Mouse (Mus musculus) embryonic fibroblast, embryonic 13.5 days (primary cell): ENCODE measurements around the gene Sh3bp5. TPM values are rescaled to one million over a fixed set of nuclear protein-coding genes. Genes with fewer than 3 reads are reported as not detected.

Source experiments
- H3K27ac ChIP-seq: 2 replicates; pipeline ENCODE4 v1.5.1; 2012; ENCODE audit warnings: low read length, control low read depth, inconsistent platforms; ENCODE audit not compliant: insufficient read depth
- H3K4me1 ChIP-seq: 2 replicates; pipeline ENCODE4 v1.6.1; 2011; ENCODE audit warnings: low read length; ENCODE audit not compliant: control insufficient read depth, insufficient read depth
- H3K4me3 ChIP-seq: 2 replicates; pipeline ENCODE4 v1.5.1; 2011; ENCODE audit warnings: mild to moderate bottlenecking, control low read depth, low read length; ENCODE audit not compliant: insufficient read depth
- CTCF ChIP-seq: IDR thresholded peaks from 2 replicates; pipeline ENCODE4 v1.5.1; 2011; ENCODE audit warnings: mild to moderate bottlenecking, control low read depth, low read length, moderate library complexity, borderline replicate concordance; ENCODE audit not compliant: insufficient read depth
- POLR2A ChIP-seq: IDR thresholded peaks from 2 replicates; pipeline ENCODE4 v1.6.1; 2011; ENCODE audit warnings: low read depth, mild to moderate bottlenecking, control low read depth, low read length, moderate library complexity
- polyA plus RNA-seq: library from polyadenylated mRNA; stranded (reverse); fragments of >200 nt; gene quantifications from 2 replicates; pipeline ENCODE4 v1.2.4, GENCODE M21; 2011; ENCODE audit warnings: low read depth; ENCODE audit not compliant: missing spikeins, insufficient read length

The Sh3bp5 gene
- polyA plus RNA-seq, 1 experiment: 25.0 TPM

DNA sequence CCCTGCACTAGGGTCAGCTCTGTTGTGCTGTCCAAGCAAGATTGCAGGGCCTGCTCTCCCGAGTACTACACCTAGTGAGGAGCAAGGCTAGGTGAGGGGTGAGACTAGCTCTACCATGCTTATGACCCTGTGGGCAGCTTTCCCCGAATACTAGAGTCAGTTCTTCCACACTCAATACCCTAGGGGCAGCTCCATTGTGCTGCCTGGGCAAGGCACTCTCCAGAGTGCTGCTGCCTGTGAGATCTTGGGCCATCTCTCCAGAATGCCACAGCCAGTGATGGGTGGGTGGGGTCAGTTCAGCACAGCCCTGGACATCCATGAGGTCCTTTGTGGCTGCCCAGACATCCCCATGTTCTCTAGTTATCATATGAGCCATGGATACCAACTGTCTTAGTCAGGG is 106.1 kb downstream of the Sh3bp5 start:
- Histone ChIP-seq H3K4me3 (no peak overlapping the region), H3K4me1 (no peaks in the 10 kb centered on the region), H3K27ac (no peak overlapping the region)
- TF ChIP-seq CTCF: no peak
- no peak for TF ChIP-seq POLR2A

- H3K27ac ChIP-seq: no peak overlapping the region
- TF ChIP-seq CTCF (no peak), POLR2A (no peak)
- H3K4me3 ChIP-seq: no peak overlapping the region
- H3K4me1 ChIP-seq: no peaks in the 10 kb centered on the region
These were observed 108.2 kb downstream of the Sh3bp5 start for GRCm38 (mm10) chr14:31327681-31328080.

GRCm38 (mm10) chr14:31327196-31327595 is 108.7 kb downstream of the Sh3bp5 start:
- H3K4me3 ChIP-seq: no peak overlapping the region
- TF ChIP-seq POLR2A (no peak), CTCF (no peak)
- no peaks in the 10 kb centered on the region for H3K4me1 ChIP-seq
- H3K27ac ChIP-seq: no peak overlapping the region

DNA sequence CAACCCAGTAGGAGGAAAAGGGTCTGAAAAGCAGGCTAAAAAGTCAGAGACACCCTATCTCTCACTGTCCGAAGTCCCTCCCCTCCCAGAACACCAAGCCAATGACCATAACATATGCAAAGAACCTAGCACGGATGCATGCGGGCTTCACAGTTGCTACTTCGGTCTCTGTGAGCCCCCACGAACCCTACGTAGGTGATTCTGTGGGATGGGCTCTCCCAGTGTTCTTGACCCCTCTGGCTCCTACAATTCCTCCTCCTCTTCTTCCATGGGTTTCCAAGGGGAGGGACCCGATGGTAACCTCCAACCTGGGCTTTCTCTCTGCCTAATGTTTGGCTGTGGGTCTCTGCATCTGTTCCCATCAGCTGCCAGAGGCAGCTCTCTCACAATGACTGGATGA is 109.1 kb downstream of the Sh3bp5 start:
- TF ChIP-seq POLR2A (no peak), CTCF (no peak)
- H3K4me1 ChIP-seq: no peaks in the 10 kb centered on the region
- no peak overlapping the region for H3K4me3 ChIP-seq
- no peak overlapping the region for H3K27ac ChIP-seq

DNA sequence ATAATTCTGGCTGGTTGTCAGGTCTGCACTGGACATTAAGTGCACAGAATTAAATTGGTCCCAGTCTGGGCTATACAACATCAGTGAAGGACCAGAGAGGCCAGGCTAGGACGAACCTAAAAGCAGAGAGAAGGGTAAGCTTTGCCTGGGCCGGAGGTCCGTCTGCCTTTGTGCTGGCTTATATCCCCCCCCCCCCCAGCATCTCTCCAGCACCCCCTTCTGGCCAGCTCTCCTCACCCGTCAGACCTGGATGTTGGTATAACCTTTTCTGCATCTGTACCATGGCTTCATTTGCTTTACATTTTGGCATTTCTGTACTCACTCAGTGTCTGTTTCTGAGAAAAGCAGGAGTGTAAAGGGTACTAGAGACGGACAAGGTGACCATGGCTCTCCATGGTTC is 110.3 kb downstream of the Sh3bp5 start:
- H3K27ac ChIP-seq: no peak overlapping the region
- no peak overlapping the region for H3K4me3 ChIP-seq
- no peaks in the 10 kb centered on the region for H3K4me1 ChIP-seq
- TF ChIP-seq CTCF (no peak), POLR2A (no peak)

DNA sequence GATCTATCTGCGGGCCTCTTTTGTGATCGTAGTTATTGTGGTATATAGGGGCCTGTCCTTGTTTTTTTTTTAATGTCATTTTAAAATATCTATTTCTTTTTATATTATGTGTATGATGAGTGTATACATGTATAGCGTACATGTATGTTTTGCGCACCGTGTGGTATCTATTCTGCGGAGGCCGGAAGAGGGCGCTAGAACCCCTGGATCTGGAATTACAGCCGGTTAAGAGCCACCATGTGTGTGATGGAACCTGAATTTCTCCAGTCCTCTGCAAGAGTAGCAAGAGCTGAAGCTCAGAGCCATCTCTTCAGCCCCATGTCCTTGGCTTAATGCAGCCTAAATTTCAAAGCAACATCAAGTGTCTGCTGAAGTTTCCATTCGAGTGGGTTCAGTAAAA is 111.0 kb downstream of the Sh3bp5 start:
- no peaks in the 10 kb centered on the region for H3K4me1 ChIP-seq
- TF ChIP-seq POLR2A (no peak), CTCF (no peak)
- H3K27ac ChIP-seq: no peak overlapping the region
- H3K4me3 ChIP-seq: no peak overlapping the region

DNA sequence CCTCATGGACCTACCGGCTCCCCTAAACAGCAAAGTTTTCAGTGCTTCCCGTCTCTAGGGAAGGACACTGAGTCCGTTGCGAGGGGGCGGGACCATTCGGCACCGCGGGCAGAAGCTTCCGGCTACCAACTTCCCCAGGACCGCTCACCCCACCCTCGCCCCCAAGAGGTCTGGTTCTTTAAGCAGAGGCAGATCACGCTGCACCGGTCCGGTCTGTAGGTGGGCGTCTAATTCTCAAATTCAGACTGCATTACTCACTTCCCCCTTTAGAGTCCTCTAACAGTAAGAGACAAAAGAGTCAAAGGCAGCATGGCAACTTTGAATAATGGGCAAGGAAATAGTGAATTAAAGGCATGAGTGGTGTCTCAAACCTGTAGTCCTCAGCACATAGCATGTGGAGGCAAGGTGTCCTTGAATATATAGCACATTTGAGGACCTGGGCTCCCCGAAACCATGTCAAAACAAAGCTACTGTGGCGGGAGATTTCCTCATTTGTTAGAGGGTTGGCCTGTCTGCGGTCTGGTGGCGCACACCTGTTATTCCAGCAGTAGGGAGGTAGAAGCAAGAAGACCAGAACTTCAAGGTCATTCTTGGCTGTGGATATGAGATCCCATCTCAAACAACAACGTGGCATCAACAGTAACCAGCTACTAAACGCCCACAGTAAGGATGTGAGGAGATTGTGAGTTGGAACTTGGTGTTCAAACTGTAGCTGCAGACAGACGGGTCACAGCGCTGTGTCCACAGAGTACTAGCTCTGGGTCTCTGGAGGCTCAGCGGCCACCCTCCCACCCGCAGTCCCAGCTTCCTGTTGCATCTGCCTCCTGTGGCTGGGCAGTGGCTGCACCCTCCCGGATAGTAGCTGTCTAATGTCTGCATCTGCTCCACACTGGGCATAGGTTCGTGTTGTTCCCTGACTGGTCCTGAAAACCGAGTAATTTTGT is 111.8 kb downstream of the Sh3bp5 start, which contains the start of gene Dnah1:
TSS of gene Dnah1 (minus strand) at position 48 of the 944 bp plus-strand sequence.
- peak; percentile 51 for TF ChIP-seq POLR2A
- TF ChIP-seq CTCF: no peak
- Histone ChIP-seq H3K4me3 (peak within 1 kb of the TSS; percentile 29), H3K27ac (no peak within 1 kb of the TSS), H3K4me1 (no peaks in the 10 kb centered on the region)

DNA sequence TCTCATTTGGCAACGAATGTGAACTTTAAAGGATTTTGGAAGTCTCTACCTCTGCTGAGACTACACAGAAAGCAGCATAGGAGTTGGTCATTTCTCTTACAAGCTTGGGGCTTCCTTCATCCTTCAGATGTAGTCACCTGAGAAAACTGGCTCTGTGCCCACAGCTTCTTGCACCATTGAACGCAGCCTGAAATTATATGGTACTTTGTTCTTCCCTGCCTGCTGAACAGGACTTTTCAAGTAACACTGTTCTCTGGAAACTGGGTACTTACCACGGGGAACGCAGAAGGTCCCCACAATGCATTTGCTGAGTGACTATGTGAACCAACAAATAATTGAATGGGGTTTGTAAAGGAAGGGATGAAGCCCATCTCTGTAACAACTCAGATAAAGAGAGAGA is 112.7 kb downstream of the Sh3bp5 start:
- no peaks in the 10 kb centered on the region for H3K4me1 ChIP-seq
- TF ChIP-seq POLR2A: no peak
- TF ChIP-seq CTCF: no peak
- no peak overlapping the region for H3K27ac ChIP-seq
- H3K4me3 ChIP-seq: peak overlapping the region; percentile 29; the same call in 1 of the 2 replicates

- TF ChIP-seq POLR2A (no peak), CTCF (no peak)
- Histone ChIP-seq H3K27ac (no peak overlapping the region), H3K4me1 (no peaks in the 10 kb centered on the region), H3K4me3 (no peak overlapping the region)
These were observed 113.7 kb downstream of the Sh3bp5 start for GRCm38 (mm10) chr14:31322191-31322590.

DNA sequence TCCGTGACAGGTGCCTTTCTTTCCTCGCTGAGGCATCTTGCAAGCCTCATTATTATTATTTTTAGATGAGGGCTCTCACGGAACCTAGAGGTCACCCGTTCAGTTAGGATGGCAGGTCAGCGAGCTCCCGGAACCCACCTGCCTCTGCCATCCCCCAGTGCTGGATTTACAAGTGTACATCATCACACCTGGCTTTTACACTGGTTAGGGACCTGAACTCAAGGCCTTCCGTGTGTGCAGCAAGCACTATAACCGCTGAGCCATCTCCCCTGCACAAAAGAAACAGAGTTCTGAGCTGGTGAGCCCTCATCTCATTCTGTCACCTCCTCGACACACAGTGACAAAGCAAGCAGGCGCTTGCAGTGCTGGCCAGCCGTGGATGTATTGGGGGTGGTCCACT is 114.7 kb downstream of the Sh3bp5 start:
- Histone ChIP-seq H3K27ac (no peak overlapping the region), H3K4me1 (no peaks in the 10 kb centered on the region), H3K4me3 (no peak overlapping the region)
- TF ChIP-seq POLR2A: no peak
- no peak for TF ChIP-seq CTCF
